Mouse (Mus musculus) cerebellum, adult 2 months (tissue): ENCODE measurements around the gene Ank3.

Source experiments
- CTCF ChIP-seq: fragments of 200-500 bp; IDR thresholded peaks from 2 replicates; pipeline ENCODE4 v1.5.1; 2011; ENCODE audit warnings: low read depth, mild to moderate bottlenecking, control low read depth, low read length, moderate library complexity, borderline replicate concordance; ENCODE audit not compliant: insufficient read depth
- POLR2A ChIP-seq: fragments of 200-500 bp; IDR thresholded peaks from 2 replicates; pipeline ENCODE4 v1.6.1; 2011; ENCODE audit warnings: low read length, control low read depth, borderline replicate concordance; ENCODE audit not compliant: insufficient read depth

- TF ChIP-seq POLR2A (no peak), CTCF (no peak)
Observed at GRCm38 (mm10) chr10:69967994-69968393, 569.4 kb downstream of the Ank3 start.
